25 mouse cellular contexts compared by ENCODE assay signal in the genomic region with DNA sequence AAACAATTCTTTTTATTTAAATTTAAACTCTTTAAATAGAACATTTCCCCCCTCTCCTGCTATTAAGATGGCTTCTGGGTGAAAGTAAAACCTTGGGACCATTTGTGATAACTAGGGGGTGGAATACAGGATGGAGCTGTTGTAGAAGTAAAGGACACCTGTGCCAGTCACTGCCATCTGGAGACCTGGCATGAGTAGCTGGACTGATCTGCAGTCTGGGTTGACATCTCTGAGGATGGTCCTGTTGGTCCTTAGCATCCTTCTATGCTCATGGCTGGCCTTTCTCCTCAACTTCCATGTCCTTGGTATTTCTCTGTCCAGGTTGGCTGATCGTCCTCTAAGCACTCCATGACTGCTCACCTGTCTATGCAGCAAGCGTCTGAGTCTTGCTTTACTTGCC. TPM values are rescaled to one million over a fixed set of nuclear protein-coding genes. Genes with fewer than 3 reads are reported as not detected.
DNase-seq lines count a peak whose midpoint lies in the region; ATAC-seq and TF ChIP-seq lines count a peak whose summit lies in the region.
"Had no signal": no experiment of that assay in that cellular context is flagged by ENCODE, and none has a peak within 500 bp of the region (broad histone marks: within the 10 kb centered on the region; RNA-seq: fewer than 3 reads in every experiment).

No protein-coding gene starts in this region.

- H3K4me3 ChIP-seq in megakaryocyte, embryonic 14.5 days (replicated peaks), result peak overlapping the region; percentile 11
- H3K4me3 ChIP-seq in lung, adult 2 months (replicated peaks; ENCODE audit: extremely low read depth, low read depth, low read length), result no peak overlapping the region
- no peak overlapping the region for H3K4me3 ChIP-seq in kidney, embryonic 14.5 days (ENCODE audit: low read length)
- H3K4me3 ChIP-seq: embryonic facial prominence, embryonic 13.5 days; forebrain, embryonic 12.5 days; heart, adult 2 months; heart, embryonic 15.5 days; hindbrain, embryonic 13.5 days had no signal

- no peaks in the 10 kb centered on the region for H3K36me3 ChIP-seq in megakaryocyte, embryonic 14.5 days (replicated peaks; ENCODE audit: low read length)
- no peaks in the 10 kb centered on the region for H3K36me3 ChIP-seq in kidney, embryonic 14.5 days (ENCODE audit: control insufficient read depth, insufficient read depth, low read length)
- H3K36me3 ChIP-seq: embryonic facial prominence, embryonic 13.5 days; forebrain, embryonic 12.5 days; heart, embryonic 15.5 days; hindbrain, embryonic 13.5 days had no signal

- no peaks in the 10 kb centered on the region for H3K9me3 ChIP-seq in megakaryocyte, embryonic 14.5 days
- H3K9me3 ChIP-seq in kidney, embryonic 14.5 days (ENCODE audit: control insufficient read depth, low read length), result no peaks in the 10 kb centered on the region
- H3K9me3 ChIP-seq: embryonic facial prominence, embryonic 13.5 days; forebrain, embryonic 12.5 days; heart, embryonic 15.5 days; hindbrain, embryonic 13.5 days had no signal

- no peak overlapping the region for H3K27ac ChIP-seq in kidney, embryonic 14.5 days (ENCODE audit: low read depth, low read length)
- H3K27ac ChIP-seq: embryonic facial prominence, embryonic 13.5 days; forebrain, embryonic 12.5 days; heart, adult 2 months; heart, embryonic 15.5 days; hindbrain, embryonic 13.5 days had no signal

- no peak for TF ChIP-seq CTCF in lung, adult 2 months (IDR thresholded peaks at IDR 0.05; ENCODE audit: insufficient read depth, low read length)

- WGBS in lung, adult 2 months, result 88% methylated on average over 2 of the region's 2 CpGs
- 90% methylated on average over 2 of the region's 2 CpGs for WGBS in kidney, embryonic 14.5 days

- no peak for TF ChIP-seq POLR2A in lung, adult 2 months (IDR thresholded peaks at IDR 0.05; ENCODE audit: borderline replicate concordance, extremely low read depth, low read depth, low read length)

- DNase-seq in cerebellum, adult 18-20 months, result peak; percentile 67 to 83
- peak; percentile 85 for DNase-seq in cerebellum, adult 9-11 months
- peak; percentile 60 to 65 for DNase-seq in cerebellum, postnatal 36 days
- DNase-seq in lung, adult 2 months, result no peak
- no peak for DNase-seq in spleen, adult 18-20 months
- DNase-seq: adrenal gland, postnatal 10 days; forebrain, postnatal 0 days; gastrocnemius, postnatal 14 days; heart, adult 2 months; heart, postnatal 14 days had no signal

- peaks cover 43% of the 10 kb centered on the region for H3K4me1 ChIP-seq in megakaryocyte, embryonic 14.5 days
- no peaks in the 10 kb centered on the region; the same call in 1 of the 2 replicates for H3K4me1 ChIP-seq in lung, adult 2 months (ENCODE audit: control insufficient read depth, insufficient read depth, low read length)
- peaks cover 11% of the 10 kb centered on the region; the same call in 1 of the 2 replicates for H3K4me1 ChIP-seq in kidney, embryonic 14.5 days (ENCODE audit: control insufficient read depth, insufficient read depth, low read length)
- H3K4me1 ChIP-seq: forebrain, embryonic 12.5 days; heart, embryonic 15.5 days; hindbrain, embryonic 13.5 days had no signal

- H3K4me2 ChIP-seq in kidney, embryonic 14.5 days (replicated peaks; ENCODE audit: low read depth, low read length), result no peak overlapping the region
- H3K4me2 ChIP-seq: embryonic facial prominence, embryonic 13.5 days; forebrain, embryonic 12.5 days; heart, embryonic 11.5 days; heart, embryonic 15.5 days; hindbrain, embryonic 13.5 days had no signal

- no peak overlapping the region for H3K9ac ChIP-seq in kidney, embryonic 14.5 days (ENCODE audit: low read depth, low read length)
- H3K9ac ChIP-seq: embryonic facial prominence, embryonic 13.5 days; forebrain, embryonic 12.5 days; forebrain, postnatal 0 days; heart, embryonic 15.5 days; hindbrain, embryonic 13.5 days had no signal

- ATAC-seq in megakaryocyte, adult 5-6 weeks (ENCODE audit: poor library complexity, severe bottlenecking), result no peak
- no peak for ATAC-seq in kidney, embryonic 14.5 days (ENCODE audit: low FRiP score, low TSS enrichment)
- ATAC-seq: forebrain, postnatal 0 days; intestine, embryonic 16.5 days had no signal

- H3K27me3 ChIP-seq in megakaryocyte, embryonic 14.5 days (replicated peaks), result peaks cover 2% of the 10 kb centered on the region
- no peaks in the 10 kb centered on the region for H3K27me3 ChIP-seq in kidney, embryonic 14.5 days (ENCODE audit: control insufficient read depth, insufficient read depth, low read length)
- H3K27me3 ChIP-seq: embryonic facial prominence, embryonic 13.5 days; forebrain, embryonic 12.5 days; heart, embryonic 15.5 days; hindbrain, embryonic 13.5 days had no signal

RNA-seq across cellular contexts. Expression of a gene that starts 58.3 kb away (rescaled TPM):
- not detected in 2 replicates for polyA plus RNA-seq in megakaryocyte, embryonic 14.5 days (2012; ENCODE audit: insufficient read depth, low replicate concordance)
- total RNA-seq in megakaryocyte, adult 5-6 weeks (2015), result not detected in 2 replicates
- not detected in 2 replicates for total RNA-seq in megakaryocyte, adult 5-6 weeks (2017)
- not detected in 2 replicates for polyA plus RNA-seq in lung, adult 2 months (2012; rRNA removed)
- not detected in 2 replicates for polyA plus RNA-seq in kidney, embryonic 14.5 days (2014; fragmentation: Nextera tagmentation; extraction: Ambion mirVana)
- total RNA-seq: adrenal gland, postnatal 10 days; adrenal gland, postnatal 4 days; forebrain, postnatal 0 days; gastrocnemius, adult 18-20 months; gastrocnemius, postnatal 14 days; heart, adult 2 months; heart, postnatal 14 days; hematopoietic stem cell, adult 5-6 weeks; MEL had no signal
- polyA plus RNA-seq: C2C12; embryonic facial prominence, embryonic 13.5 days; forebrain, embryonic 12.5 days; forebrain, postnatal 0 days; gonadal fat pad, adult 2 months; heart, adult 2 months; heart, embryonic 11.5 days; heart, embryonic 15.5 days; hindbrain, embryonic 13.5 days; intestine, embryonic 16.5 days had no signal

Comparison
In these comparisons a context has a peak if more than half of its experiments do, and no peak if none do; other contexts are left out.
1. DNase-seq: peak in cerebellum, adult 18-20 months (2 of 2), cerebellum, adult 9-11 months (single experiment) and cerebellum, postnatal 36 days (2 of 2); none in lung, adult 2 months (single experiment) and spleen, adult 18-20 months (0 of 2).